Mouse (Mus musculus) midbrain, postnatal 0 days (tissue): ENCODE data around the gene Gtsf1l. TPM values are rescaled to one million over a fixed set of nuclear protein-coding genes. Genes with fewer than 3 reads are reported as not detected.

Source experiments
- ATAC-seq: fragments of 200-750 bp; cut with Nextera tagmentation; 2 replicates; pipeline ENCODE4 v1.8.0; 2017; ENCODE audit warnings: moderate number of reproducible peaks, mild to moderate bottlenecking, moderate TSS enrichment, moderate library complexity; ENCODE audit not compliant: low FRiP score
- DNase-seq: peaks from one replicate; pipeline ENCODE4 v3.0.0-alpha.2; 2015; ENCODE audit warnings: low spot score
- H3K27ac ChIP-seq: fragments of 300-500 bp; sonication (generic); 2 replicates; pipeline ENCODE4 v1.5.1; 2014; ENCODE audit warnings: low read depth, mild to moderate bottlenecking, low read length, mixed read lengths
- H3K27me3 ChIP-seq: fragments of 300-500 bp; sonication (generic); 2 replicates; pipeline ENCODE4 v1.6.1; 2014; ENCODE audit warnings: low read length, control low read depth, mixed read lengths; ENCODE audit not compliant: insufficient read depth
- H3K36me3 ChIP-seq: fragments of 300-500 bp; sonication (generic); 2 replicates; pipeline ENCODE4 v1.6.1; 2014; ENCODE audit warnings: low read length, control low read depth, mixed read lengths; ENCODE audit not compliant: insufficient read depth
- H3K4me1 ChIP-seq: fragments of 300-500 bp; sonication (generic); 2 replicates; pipeline ENCODE4 v1.6.1; 2014; ENCODE audit warnings: mild to moderate bottlenecking, control low read depth, antibody characterized with exemption, low read length, mixed read lengths; ENCODE audit not compliant: insufficient read depth
- H3K4me2 ChIP-seq: fragments of 300-500 bp; sonication (generic); 2 replicates; pipeline ENCODE4 v1.6.1; 2014; ENCODE audit warnings: low read depth, mild to moderate bottlenecking, low read length, mixed read lengths; ENCODE audit not compliant: poor library complexity, severe bottlenecking
- H3K4me3 ChIP-seq: fragments of 300-500 bp; sonication (generic); 2 replicates; pipeline ENCODE4 v1.5.1; 2014; ENCODE audit warnings: low read depth, mild to moderate bottlenecking, low read length, moderate library complexity
- H3K9ac ChIP-seq: fragments of 300-500 bp; sonication (generic); replicated peaks from 2 replicates; pipeline ENCODE4 v1.6.1; 2014; ENCODE audit warnings: mild to moderate bottlenecking, low read length, moderate library complexity, mixed read lengths; ENCODE audit not compliant: poor library complexity, severe bottlenecking
- H3K9me3 ChIP-seq: fragments of 300-500 bp; sonication (generic); 2 replicates; pipeline ENCODE4 v1.6.1; 2016; ENCODE audit warnings: low read length, control low read depth
- CTCF ChIP-seq: IDR thresholded peaks from 2 replicates; pipeline ENCODE4 v1.5.1; 2016; ENCODE audit warnings: antibody characterized with exemption, mild to moderate bottlenecking
- WGBS: fragments of 180-500 bp; shearing (Covaris S2); extraction: QIAGEN DNeasy Blood & Tissue Kit; methylation state at CpG from one replicate; pipeline ENCODE4 v1.1.7; 2014; 5-methylcytosine and 5-hydroxymethylcytosine counted together
- microRNA-seq: library from miRNA; unstranded; fragments of <30 nt; microRNA quantifications from one replicate; pipeline ENCODE4, GENCODE M21; 2016; ENCODE audit warnings: borderline number of aligned reads
- polyA plus RNA-seq: library from polyadenylated mRNA; unstranded; fragments of >200 nt; fragmentation: Nextera tagmentation; extraction: Ambion mirVana; gene quantifications from 2 replicates; pipeline ENCODE4 v1.2.1, GENCODE M21; 2015
- total RNA-seq: library from RNA; depleted of rRNA; stranded (reverse); fragments of >200 nt; gene quantifications from 2 replicates; pipeline ENCODE4 v1.2.3, GENCODE M21; 2014; rRNA removed

The Gtsf1l gene
- total and polyA plus RNA-seq, 2 experiments from 2014 or later = not detected

DNA sequence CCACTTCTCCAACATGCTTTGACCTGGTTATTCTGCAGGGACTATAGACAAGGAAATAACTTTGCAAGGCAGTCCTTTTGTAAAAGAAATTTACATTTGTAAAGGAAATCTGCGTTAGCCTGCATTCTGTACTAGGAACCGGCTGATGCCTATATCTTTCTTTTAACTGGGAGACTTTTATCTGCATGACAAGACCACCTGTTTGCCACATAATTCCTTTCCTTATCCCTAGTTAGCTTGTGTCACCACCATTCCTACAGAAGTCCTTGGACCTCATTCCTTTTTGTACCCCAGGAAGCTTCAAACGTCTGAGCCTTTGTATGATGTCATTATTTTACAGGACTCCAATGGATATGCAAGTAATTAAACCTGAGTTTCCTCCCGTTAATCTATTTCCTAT is 34.8 kb downstream of the Gtsf1l start:
- no peak for ATAC-seq
- DNase-seq = no peak
- no peaks in the 10 kb centered on the region for H3K27me3 ChIP-seq
- no peak for TF ChIP-seq CTCF
- no peak overlapping the region for H3K4me3 ChIP-seq
- no peaks in the 10 kb centered on the region for H3K9me3 ChIP-seq
- no peak overlapping the region for H3K9ac ChIP-seq
- no peaks in the 10 kb centered on the region for H3K36me3 ChIP-seq
- WGBS = 61% methylated on average over 4 of the region's 4 CpGs
- H3K27ac ChIP-seq = no peak overlapping the region
- H3K4me1 ChIP-seq = peaks cover 7% of the 10 kb centered on the region; the same call in 1 of the 2 replicates
- no peak overlapping the region for H3K4me2 ChIP-seq

GRCm38 (mm10) chr2:163052101-163052500 is 35.6 kb downstream of the Gtsf1l start:
- Histone ChIP-seq H3K9me3 (no peaks in the 10 kb centered on the region), H3K27ac (no peak overlapping the region), H3K4me1 (peaks cover 7% of the 10 kb centered on the region; the same call in 1 of the 2 replicates), H3K27me3 (no peaks in the 10 kb centered on the region), H3K4me2 (no peak overlapping the region), H3K4me3 (no peak overlapping the region), H3K36me3 (peaks cover 2% of the 10 kb centered on the region; the same call in 1 of the 2 replicates), H3K9ac (no peak overlapping the region)
- DNase-seq (no peak), ATAC-seq (no peak)
- no peak for TF ChIP-seq CTCF
- WGBS = 52% methylated on average over 4 of the region's 4 CpGs

DNA sequence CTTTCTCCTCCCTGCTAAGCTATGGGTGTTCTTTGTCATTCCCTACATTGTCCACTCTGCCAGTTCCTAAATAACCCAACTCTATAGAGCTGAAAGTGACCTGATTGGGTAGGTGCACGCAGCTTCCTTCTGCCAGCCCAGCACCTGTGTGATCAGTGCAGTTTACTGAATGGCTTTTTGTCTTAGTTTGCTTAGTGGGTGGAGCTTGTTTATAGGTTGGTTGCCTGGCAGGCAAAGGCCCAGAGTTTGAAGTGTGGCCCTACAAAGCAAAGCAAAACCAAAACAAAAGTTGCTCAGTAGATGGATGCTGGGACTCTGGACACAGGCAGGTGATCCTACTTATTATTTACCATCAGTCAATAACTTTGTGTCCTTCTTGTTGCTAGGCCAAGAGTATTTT is 36.0 kb downstream of the Gtsf1l start:
- no peak overlapping the region for H3K9ac ChIP-seq

DNA sequence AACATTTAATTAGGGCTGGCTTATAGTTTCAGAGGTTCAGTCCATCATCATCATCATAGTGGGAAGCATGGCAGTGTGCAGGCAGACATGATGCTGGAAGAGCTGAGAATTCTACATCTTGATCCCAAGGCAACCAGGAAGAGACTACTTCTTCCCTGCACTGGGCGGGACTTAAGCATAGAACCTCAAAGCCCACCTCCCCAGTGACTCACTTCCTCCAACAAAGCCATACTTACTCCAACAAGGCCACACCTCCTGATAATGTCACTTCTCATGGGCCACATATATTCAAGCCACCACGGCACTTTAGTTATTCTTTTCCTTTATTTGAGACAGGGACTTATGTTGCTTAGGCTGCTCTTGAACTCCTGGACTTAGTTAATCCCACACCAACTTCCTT is 38.5 kb downstream of the Gtsf1l start:
- Histone ChIP-seq H3K4me3 (no peak overlapping the region), H3K27ac (no peak overlapping the region), H3K36me3 (peaks cover 25% of the 10 kb centered on the region), H3K27me3 (no peaks in the 10 kb centered on the region), H3K9me3 (no peaks in the 10 kb centered on the region), H3K4me2 (no peak overlapping the region), H3K9ac (no peak overlapping the region), H3K4me1 (no peaks in the 10 kb centered on the region)
- ATAC-seq (no peak), DNase-seq (no peak)
- WGBS = 94% methylated on average over 2 of the region's 2 CpGs
- no peak for TF ChIP-seq CTCF

More for the DNA sequence above, 36.0 kb downstream of the Gtsf1l start:
- Histone ChIP-seq H3K27ac (no peak overlapping the region), H3K4me2 (no peak overlapping the region), H3K4me1 (peaks cover 7% of the 10 kb centered on the region; the same call in 1 of the 2 replicates), H3K36me3 (peaks cover 6% of the 10 kb centered on the region; the same call in 1 of the 2 replicates), H3K9me3 (no peaks in the 10 kb centered on the region), H3K27me3 (no peaks in the 10 kb centered on the region), H3K4me3 (no peak overlapping the region)
- WGBS = 79% methylated on average over 1 of the region's 1 CpGs
- DNase-seq = no peak
- ATAC-seq = no peak
- TF ChIP-seq CTCF = no peak

DNA sequence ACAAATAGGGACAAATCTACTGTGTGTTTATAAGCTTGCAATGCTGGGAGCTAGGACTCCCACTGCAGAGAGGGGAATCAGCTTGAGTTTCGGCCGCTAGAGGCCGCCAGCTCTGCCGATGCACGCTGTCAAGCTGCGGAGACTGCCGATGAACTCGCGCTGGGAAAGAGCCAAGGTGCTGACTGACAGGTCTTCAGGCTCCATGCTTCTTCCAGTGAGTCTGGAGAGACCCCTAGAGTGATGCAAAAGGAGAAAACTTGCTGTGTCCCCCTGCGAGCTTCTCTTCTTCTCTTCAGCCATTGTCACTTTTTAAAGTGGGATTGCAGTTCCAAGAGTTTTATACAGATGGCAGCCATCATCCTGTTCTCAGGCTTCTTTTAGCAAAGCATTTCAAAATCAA is 39.5 kb downstream of the Gtsf1l start:
- Histone ChIP-seq H3K27me3 (no peaks in the 10 kb centered on the region), H3K9ac (no peak overlapping the region), H3K4me3 (peak overlapping the region; percentile 18), H3K9me3 (no peaks in the 10 kb centered on the region), H3K27ac (no peak overlapping the region), H3K36me3 (peaks cover 30% of the 10 kb centered on the region), H3K4me1 (no peaks in the 10 kb centered on the region), H3K4me2 (peak overlapping the region; percentile 44)
- WGBS = 5% methylated on average over 10 of the region's 10 CpGs
- DNase-seq = peak; percentile 87
- peak; percentile 31; the same call in 1 of the 2 replicates for ATAC-seq
- TF ChIP-seq CTCF = peak; percentile 90

DNA sequence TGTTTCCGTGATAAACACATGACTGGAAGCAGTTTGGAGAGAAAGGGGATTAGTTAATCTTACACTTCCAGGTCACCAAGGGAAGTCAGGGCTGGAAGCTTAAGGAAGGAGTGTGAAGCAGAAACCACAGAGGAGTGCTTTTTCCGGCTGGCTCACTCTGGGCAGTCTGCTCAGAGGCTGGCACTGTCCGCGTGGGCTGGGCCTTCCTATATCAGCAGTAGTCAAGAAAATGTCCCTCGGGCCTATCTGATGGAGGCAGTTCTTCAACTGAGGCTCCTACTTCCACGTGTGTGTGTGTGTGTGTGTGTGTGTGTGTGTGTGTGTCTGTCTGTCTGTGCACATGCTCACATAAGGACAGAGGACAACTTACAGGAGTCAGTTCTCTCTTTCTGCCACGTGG is 47.7 kb downstream of the Gtsf1l start:
- Histone ChIP-seq H3K9ac (no peak overlapping the region), H3K4me2 (no peak overlapping the region), H3K4me3 (no peak overlapping the region), H3K27ac (no peak overlapping the region), H3K27me3 (no peaks in the 10 kb centered on the region), H3K36me3 (peaks cover 61% of the 10 kb centered on the region), H3K4me1 (no peaks in the 10 kb centered on the region), H3K9me3 (no peaks in the 10 kb centered on the region)
- WGBS = 92% methylated on average over 7 of the region's 7 CpGs
- TF ChIP-seq CTCF = no peak
- ATAC-seq (no peak), DNase-seq (no peak)

Small RNAs within 50 kb of the gene (microRNA-seq; reads per million reads assigned to microRNA genes)
- gene Gm22174 (not detected), gene Mir7003 (not detected)

Other genes starting within 250 kb of the Gtsf1l start
- gene Srsf6, start 156.3 kb downstream of the Gtsf1l start, total RNA-seq = 101 and 138 TPM in 2 replicates
- 134 and 135 TPM in 2 replicates for gene Srsf6, start 156.3 kb downstream of the Gtsf1l start, polyA plus RNA-seq
- gene L3mbtl1, start 144.4 kb downstream of the Gtsf1l start, total RNA-seq = 16.9 and 21.1 TPM in 2 replicates
- 10.2 and 11.9 TPM in 2 replicates for gene L3mbtl1, start 144.4 kb downstream of the Gtsf1l start, polyA plus RNA-seq
- gene Sgk2, start 100.5 kb downstream of the Gtsf1l start, total RNA-seq = 0.14 TPM in 1 of 2 replicates, not detected in the other
- gene Sgk2, start 100.5 kb downstream of the Gtsf1l start, polyA plus RNA-seq = not detected in 2 replicates
- 21.0 and 31.2 TPM in 2 replicates for gene Ift52, start 70.5 kb downstream of the Gtsf1l start, total RNA-seq
- 29.8 and 32.3 TPM in 2 replicates for gene Ift52, start 70.5 kb downstream of the Gtsf1l start, polyA plus RNA-seq
- 1.4 and 2.2 TPM in 2 replicates for gene Mybl2, start 33.2 kb downstream of the Gtsf1l start, total RNA-seq
- gene Mybl2, start 33.2 kb downstream of the Gtsf1l start, polyA plus RNA-seq = 1.2 and 1.8 TPM in 2 replicates
- 7.6 and 14.3 TPM in 2 replicates for gene Tox2, start 115.3 kb upstream of the Gtsf1l start, total RNA-seq
- 57.0 and 64.7 TPM in 2 replicates for gene Tox2, start 115.3 kb upstream of the Gtsf1l start, polyA plus RNA-seq